Mouse (Mus musculus) testis, postnatal 10 days (tissue): Measurements from ENCODE around the gene Fbp1.
"Not testable (repeated sequence)": the region's sequence is repeated elsewhere in the genome, so short reads cannot be mapped to it uniquely, and the experiment has no call there.

Experiments
- DNase-seq: peaks from one replicate; pipeline ENCODE4 v3.0.0; 2021; ENCODE audit warnings: low spot score

The Fbp1 gene

GRCm38 (mm10) chr13:62884536-62884935 is 3.5 kb downstream of the Fbp1 start:
- DNase-seq, result no peak

GRCm38 (mm10) chr13:62883925-62884324 is 4.2 kb downstream of the Fbp1 start:
- DNase-seq, result no peak

- DNase-seq, result no peak
These were observed 4.6 kb downstream of the Fbp1 start for GRCm38 (mm10) chr13:62883436-62883835.

DNA sequence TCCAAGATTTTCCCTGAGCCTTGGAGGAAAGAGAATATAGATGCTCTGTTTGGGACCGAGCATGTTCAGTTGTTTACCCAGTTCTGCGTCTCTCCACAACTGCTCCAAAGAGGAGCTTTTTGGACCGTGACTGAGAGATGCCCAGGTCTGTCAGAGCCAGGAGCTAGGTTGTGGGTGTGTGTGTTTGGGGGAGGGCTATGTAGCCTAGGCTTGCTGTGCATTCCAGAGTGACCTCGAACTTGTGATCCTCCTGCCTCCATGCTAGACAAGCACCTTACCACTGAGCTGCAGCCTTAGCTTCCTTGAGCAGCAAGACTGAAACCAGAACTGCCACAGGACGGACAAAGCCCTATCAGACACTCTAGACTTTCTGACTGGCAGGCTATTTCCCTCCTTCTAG is 5.2 kb downstream of the Fbp1 start:
- no peak for DNase-seq

- no peak for DNase-seq
These were observed 6.7 kb downstream of the Fbp1 start for GRCm38 (mm10) chr13:62881336-62881735.

GRCm38 (mm10) chr13:62879831-62880615 is 8.1 kb downstream of the Fbp1 start:
- no peak for DNase-seq

GRCm38 (mm10) chr13:62879411-62879810 is 8.7 kb downstream of the Fbp1 start:
- DNase-seq, result no peak

GRCm38 (mm10) chr13:62877247-62877646 is 10.8 kb downstream of the Fbp1 start:
- no peak for DNase-seq

- no peak for DNase-seq
These were observed 12.0 kb downstream of the Fbp1 start for GRCm38 (mm10) chr13:62876111-62876510.

DNA sequence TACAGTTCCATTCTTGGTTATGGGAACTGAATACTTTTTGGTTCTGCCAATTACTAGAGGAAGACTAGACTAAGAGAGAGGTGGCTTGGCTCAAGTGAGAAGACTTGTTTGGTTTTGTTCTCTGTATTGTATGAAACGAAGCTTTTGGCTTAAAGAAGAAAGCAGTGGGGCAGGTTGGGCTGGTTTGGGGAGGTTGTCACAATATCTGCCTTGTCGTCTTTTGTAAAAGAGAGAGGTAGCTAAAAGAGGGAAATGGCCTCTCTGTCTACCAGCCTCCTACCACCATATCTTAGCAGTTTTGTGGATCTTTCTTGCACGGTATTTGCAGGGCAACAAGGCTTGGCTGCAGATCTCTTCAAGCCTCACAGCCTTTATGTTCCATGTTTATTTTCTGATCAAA is 15.8 kb downstream of the Fbp1 start:
- no peak for DNase-seq

DNA sequence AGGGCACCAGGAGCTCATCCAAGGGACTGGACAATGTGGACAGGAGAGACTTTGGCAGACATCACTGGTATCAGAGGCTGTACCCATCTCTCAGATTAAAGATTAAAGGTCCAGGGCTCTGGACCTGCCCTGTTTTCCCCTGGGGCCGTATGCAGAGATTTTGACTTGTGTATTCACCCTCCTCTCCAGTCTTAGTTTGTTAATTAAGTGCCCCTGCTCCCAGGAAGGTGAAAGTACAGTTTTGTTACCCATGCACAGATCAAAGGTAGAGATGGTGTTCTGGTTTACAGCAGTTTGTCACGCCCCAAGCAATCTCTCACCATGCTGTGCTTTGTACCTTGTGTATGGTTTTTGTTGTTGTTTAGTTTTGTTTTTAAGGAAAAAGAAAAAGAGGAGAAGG is 17.5 kb downstream of the Fbp1 start:
- no peak for DNase-seq

DNA sequence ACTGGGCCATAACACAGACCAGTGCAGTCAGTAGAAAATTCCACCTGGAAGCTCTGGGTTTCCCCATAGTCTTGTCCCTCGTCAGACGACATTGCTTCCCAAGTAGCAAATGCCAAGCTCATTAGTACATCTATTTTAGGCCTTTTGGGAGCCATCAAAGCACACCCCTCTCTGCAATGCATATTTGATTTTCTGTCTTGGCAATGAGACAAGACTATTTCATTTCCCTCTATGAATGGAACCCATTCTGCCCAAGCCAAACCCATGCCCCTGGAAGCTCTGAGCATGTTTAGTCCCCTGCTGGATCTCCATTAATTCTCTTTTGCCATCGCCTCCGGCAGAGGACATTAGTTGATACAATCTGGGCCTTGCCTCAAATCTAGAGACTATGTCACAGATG is 21.3 kb downstream of the Fbp1 start:
- no peak for DNase-seq

- DNase-seq, result no peak
These were observed 22.3 kb downstream of the Fbp1 start for GRCm38 (mm10) chr13:62865651-62866315.

DNA sequence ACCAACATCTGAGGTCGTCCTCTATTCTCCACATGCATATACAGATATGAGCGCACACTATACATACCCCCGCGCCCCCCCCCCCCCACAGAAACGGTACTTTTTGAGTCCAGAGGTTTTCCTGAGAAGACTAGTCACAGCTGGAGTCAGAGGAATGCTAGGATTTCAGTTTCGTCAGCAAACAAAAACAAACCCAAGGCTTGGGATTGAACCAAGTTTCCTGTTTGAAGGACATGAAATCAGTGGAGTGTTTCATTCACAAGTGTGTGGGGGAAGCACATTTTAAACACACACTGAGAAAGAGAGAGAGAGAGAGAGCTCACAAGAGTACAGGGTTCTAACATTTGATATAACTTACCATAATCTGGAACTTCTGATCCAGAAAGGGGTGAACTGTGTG is 24.3 kb downstream of the Fbp1 start:
- DNase-seq, result no peak

GRCm38 (mm10) chr13:62862875-62863274 is 25.2 kb downstream of the Fbp1 start:
- DNase-seq, result no peak

GRCm38 (mm10) chr13:62860068-62860467 is 28.0 kb downstream of the Fbp1 start:
- no peak for DNase-seq

- not testable (repeated sequence) for DNase-seq
These were observed 28.8 kb downstream of the Fbp1 start for GRCm38 (mm10) chr13:62859251-62859650.

DNA sequence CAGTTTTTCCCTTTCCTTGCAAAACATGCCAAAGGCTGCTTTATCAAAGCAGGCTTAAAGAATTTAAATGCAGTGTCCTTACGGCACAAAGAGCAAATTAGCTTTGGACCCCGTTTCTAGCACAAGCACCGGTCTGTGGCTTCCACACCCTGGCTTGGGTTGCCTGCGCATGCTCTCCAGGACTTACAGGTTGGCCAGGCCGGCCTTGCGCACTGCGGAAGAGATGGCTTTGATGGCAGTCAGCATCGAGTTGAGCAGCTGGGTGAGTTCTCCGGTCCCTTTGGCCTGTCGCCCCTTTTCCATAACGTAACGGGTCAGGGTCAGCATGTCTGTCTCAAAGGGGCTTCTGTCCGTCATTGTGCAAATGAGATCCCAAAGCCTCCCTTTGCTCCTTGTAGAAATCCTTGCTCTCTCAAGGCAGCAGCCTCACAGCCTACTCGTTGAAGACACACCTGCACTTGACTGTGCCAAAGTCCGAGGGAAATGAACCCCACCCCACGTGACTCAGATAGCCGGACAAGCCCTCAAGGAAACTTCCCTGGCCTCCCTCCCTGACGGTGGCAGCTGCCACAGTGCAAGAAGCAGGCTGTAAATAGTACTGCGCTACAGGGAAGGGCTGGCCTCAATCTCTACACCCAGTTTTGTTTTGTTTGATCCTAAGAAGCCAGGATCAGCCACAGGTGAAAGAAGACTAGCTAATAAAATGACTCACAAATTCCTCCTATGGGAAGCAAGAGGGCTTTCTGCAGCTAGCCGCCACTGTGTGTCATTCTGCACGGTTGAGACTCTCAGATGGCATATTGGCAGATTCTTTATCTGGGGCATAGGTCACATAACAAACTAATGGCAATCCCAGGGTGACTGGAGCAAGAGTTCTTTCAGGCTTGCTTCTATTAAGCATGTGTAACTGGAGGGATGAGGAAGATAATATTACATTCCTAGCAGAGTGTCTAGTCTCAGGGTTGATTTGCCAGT is 29.9 kb downstream of the Fbp1 start, which contains the start of gene Fbp2:
Gene Fbp2 (minus strand): TSS at position 482 of the 975 bp plus-strand sequence.
- no peak for DNase-seq

DNA sequence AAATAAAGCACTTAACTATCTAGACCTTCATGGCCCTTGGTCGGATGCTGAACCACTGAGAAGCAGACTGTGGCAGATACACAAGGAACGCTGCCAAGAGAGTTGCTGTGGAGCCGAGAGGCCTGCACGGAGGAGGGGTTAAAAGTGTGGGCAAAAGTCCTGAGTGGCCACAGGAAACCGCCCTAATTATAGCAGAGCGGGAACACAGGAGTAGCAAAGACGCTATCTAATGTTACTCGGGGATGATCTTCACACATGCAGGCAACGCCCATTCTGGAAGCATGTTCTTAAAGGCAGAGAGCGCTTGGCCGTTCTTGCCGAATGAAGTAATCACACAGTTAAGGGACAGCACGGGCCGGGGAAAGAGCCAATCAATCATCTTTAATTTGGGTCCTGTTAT is 31.2 kb downstream of the Fbp1 start:
- peak; percentile 52 for DNase-seq

GRCm38 (mm10) chr13:62856305-62856675 is 31.8 kb downstream of the Fbp1 start:
- peak; percentile 86 for DNase-seq

DNA sequence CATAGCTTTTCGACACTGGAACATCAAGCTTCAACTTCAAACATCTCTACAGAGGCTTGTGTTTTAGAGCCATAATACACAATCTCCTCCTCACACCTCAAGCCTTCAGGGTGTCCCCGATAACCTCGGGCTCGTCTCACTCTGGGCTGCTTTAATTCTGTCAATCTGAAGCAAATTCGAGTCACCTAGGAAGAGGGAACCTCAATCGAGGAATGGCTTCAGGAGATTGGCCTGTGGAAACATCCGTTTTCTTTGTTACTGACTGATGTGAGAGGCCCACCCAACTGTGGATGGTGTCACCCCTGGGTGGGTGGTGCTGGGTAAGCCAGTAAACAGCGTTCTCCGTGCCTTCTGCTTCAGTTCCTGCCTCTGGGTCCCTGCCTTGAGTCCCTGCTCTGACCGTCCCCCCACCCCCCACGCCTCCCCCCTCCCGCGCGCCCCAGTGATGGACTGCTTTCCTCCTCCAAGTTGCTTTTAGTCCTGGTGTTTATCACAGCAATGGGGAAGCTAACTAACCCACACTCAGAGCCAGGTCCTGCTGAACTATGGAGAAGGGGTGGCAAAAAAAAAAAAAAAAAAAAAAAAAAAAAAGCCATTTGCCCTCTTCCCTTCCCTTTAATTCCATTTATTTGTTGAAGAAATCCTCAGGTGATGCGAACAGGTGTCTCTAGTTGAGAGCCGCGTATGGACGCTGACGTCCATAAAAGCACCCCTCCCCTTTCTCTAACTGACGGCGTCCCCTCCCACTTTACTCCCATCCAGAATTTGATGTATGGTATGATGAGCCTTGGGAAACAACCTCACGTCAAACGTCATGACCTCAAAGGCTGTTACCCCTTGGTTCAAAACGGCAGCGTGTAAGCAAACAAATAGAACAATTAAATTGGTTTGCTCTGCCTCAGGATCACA is 32.4 kb downstream of the Fbp1 start:
- no peak for DNase-seq
